ENCODE assay signal across 18 mouse cellular contexts in the genomic region with DNA sequence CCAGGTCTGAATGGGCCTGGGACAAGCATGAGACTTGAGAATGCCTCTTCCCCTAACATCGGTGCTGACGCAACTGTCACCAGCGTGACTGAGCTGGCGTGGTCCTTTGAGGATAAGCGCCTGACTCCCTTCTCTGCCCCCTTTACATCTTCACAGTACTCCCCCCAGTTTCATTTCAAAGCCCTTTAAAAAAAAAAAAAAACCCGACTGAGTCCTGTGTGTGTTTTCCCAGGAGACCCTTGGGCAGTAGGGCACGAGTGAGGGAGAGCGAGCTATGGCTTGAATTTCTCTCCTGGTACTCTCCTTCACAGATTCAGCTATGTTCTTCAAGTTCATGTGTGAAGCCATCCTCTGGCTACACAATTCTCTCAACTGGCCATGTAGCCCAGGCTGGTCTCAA. TPM values are rescaled to one million over a fixed set of nuclear protein-coding genes. Genes with fewer than 3 reads are reported as not detected.
DNase-seq lines count a peak whose midpoint lies in the region; ATAC-seq and TF ChIP-seq lines count a peak whose summit lies in the region.
"Had no signal": no experiment of that assay in that cellular context is flagged by ENCODE, and none has a peak within 500 bp of the region (broad histone marks: within the 10 kb centered on the region; RNA-seq: fewer than 3 reads in every experiment).

No protein-coding gene starts in this region.

- no peaks in the 10 kb centered on the region for H3K36me3 ChIP-seq in hindbrain, embryonic 14.5 days (replicated peaks; ENCODE audit: control insufficient read depth, insufficient read depth)
- H3K36me3 ChIP-seq in hindbrain, embryonic 16.5 days (ENCODE audit: control insufficient read depth, insufficient read depth, low read length) = no peaks in the 10 kb centered on the region
- H3K36me3 ChIP-seq in midbrain, postnatal 0 days (ENCODE audit: insufficient read depth, low read length) = no peaks in the 10 kb centered on the region
- no peaks in the 10 kb centered on the region for H3K36me3 ChIP-seq in midbrain, embryonic 16.5 days (ENCODE audit: control insufficient read depth, insufficient read depth, low read length)
- H3K36me3 ChIP-seq: embryonic facial prominence, embryonic 12.5 days; intestine, embryonic 15.5 days had no signal

- H3K27me3 ChIP-seq in cerebellum, adult 2 months (ENCODE audit: control insufficient read depth, insufficient read depth, low read length) = no peaks in the 10 kb centered on the region
- H3K27me3 ChIP-seq in hindbrain, embryonic 14.5 days (ENCODE audit: control insufficient read depth, insufficient read depth, low read length) = peaks cover 11% of the 10 kb centered on the region; the same call in 1 of the 2 replicates
- no peaks in the 10 kb centered on the region for H3K27me3 ChIP-seq in hindbrain, embryonic 16.5 days (replicated peaks; ENCODE audit: control insufficient read depth, insufficient read depth, low read length)
- no peaks in the 10 kb centered on the region for H3K27me3 ChIP-seq in midbrain, postnatal 0 days (ENCODE audit: insufficient read depth, low read length)
- H3K27me3 ChIP-seq in midbrain, embryonic 16.5 days (ENCODE audit: control insufficient read depth, insufficient read depth, low read depth, low read length) = no peaks in the 10 kb centered on the region

- H3K9me3 ChIP-seq in hindbrain, embryonic 14.5 days (ENCODE audit: control insufficient read depth, low read length) = 0 out of 2 replicates have a peak, but pooled peaks cover 2% of the 10 kb centered on the region
- H3K9me3 ChIP-seq in hindbrain, embryonic 16.5 days (ENCODE audit: control insufficient read depth, low read length) = no peaks in the 10 kb centered on the region
- H3K9me3 ChIP-seq in midbrain, postnatal 0 days (ENCODE audit: low read length) = no peaks in the 10 kb centered on the region
- no peaks in the 10 kb centered on the region for H3K9me3 ChIP-seq in midbrain, embryonic 16.5 days (replicated peaks; ENCODE audit: control insufficient read depth, low read length, poor library complexity, severe bottlenecking)
- H3K9me3 ChIP-seq: intestine, embryonic 15.5 days had no signal

- TF ChIP-seq POLR2A in cerebellum, adult 2 months (IDR thresholded peaks at IDR 0.05; ENCODE audit: borderline replicate concordance, insufficient read depth, low read length) = no peak

- ATAC-seq in hindbrain, embryonic 14.5 days (ENCODE audit: low FRiP score) = no peak
- ATAC-seq in hindbrain, embryonic 16.5 days = no peak
- no peak for ATAC-seq in midbrain, postnatal 0 days (ENCODE audit: low FRiP score)
- ATAC-seq in midbrain, embryonic 16.5 days = no peak

- H3K9ac ChIP-seq in hindbrain, embryonic 14.5 days = no peak overlapping the region
- H3K9ac ChIP-seq in hindbrain, embryonic 16.5 days (ENCODE audit: low read depth, low read length) = no peak overlapping the region
- H3K9ac ChIP-seq in midbrain, postnatal 0 days (replicated peaks; ENCODE audit: low read length, poor library complexity, severe bottlenecking) = no peak overlapping the region
- no peak overlapping the region for H3K9ac ChIP-seq in midbrain, embryonic 16.5 days (ENCODE audit: low read depth, low read length)
- H3K9ac ChIP-seq: liver, embryonic 14.5 days had no signal

- peak overlapping the region; percentile 86 for H3K4me2 ChIP-seq in hindbrain, embryonic 14.5 days (replicated peaks)
- no peak overlapping the region; the same call in 1 of the 2 replicates for H3K4me2 ChIP-seq in hindbrain, embryonic 16.5 days (ENCODE audit: low read length)
- no peak overlapping the region for H3K4me2 ChIP-seq in midbrain, postnatal 0 days (ENCODE audit: low read depth, low read length, poor library complexity, severe bottlenecking)
- H3K4me2 ChIP-seq in midbrain, embryonic 16.5 days (ENCODE audit: low read length) = no peak overlapping the region

- peak overlapping the region; percentile 37; the same call in 1 of the 2 replicates for H3K27ac ChIP-seq in cerebellum, adult 2 months (ENCODE audit: insufficient read depth, low read length)
- H3K27ac ChIP-seq in hindbrain, embryonic 14.5 days = no peak overlapping the region
- H3K27ac ChIP-seq in hindbrain, embryonic 16.5 days (ENCODE audit: low read depth, low read length) = no peak overlapping the region
- no peak overlapping the region for H3K27ac ChIP-seq in midbrain, postnatal 0 days (ENCODE audit: low read depth, low read length)
- H3K27ac ChIP-seq in midbrain, embryonic 16.5 days (ENCODE audit: low read length) = no peak overlapping the region
- H3K27ac ChIP-seq: embryonic facial prominence, embryonic 12.5 days; kidney, postnatal 0 days; liver, embryonic 14.5 days had no signal

- peaks cover 10% of the 10 kb centered on the region for H3K4me1 ChIP-seq in cerebellum, adult 2 months (ENCODE audit: control insufficient read depth, insufficient read depth, low read length)
- H3K4me1 ChIP-seq in hindbrain, embryonic 14.5 days (replicated peaks; ENCODE audit: control insufficient read depth, insufficient read depth, low read length) = peaks cover 6% of the 10 kb centered on the region
- H3K4me1 ChIP-seq in hindbrain, embryonic 16.5 days (ENCODE audit: control insufficient read depth, insufficient read depth, low read depth, low read length) = peaks cover 4% of the 10 kb centered on the region; the same call in 1 of the 2 replicates
- H3K4me1 ChIP-seq in midbrain, postnatal 0 days (ENCODE audit: insufficient read depth, low read length) = no peaks in the 10 kb centered on the region
- peaks cover 6% of the 10 kb centered on the region; the same call in 1 of the 2 replicates for H3K4me1 ChIP-seq in midbrain, embryonic 16.5 days (ENCODE audit: control insufficient read depth, insufficient read depth, low read length)

- TF ChIP-seq CTCF in cerebellum, adult 2 months (IDR thresholded peaks at IDR 0.05; ENCODE audit: borderline replicate concordance, insufficient read depth, low read depth, low read length) = no peak
- no peak for TF ChIP-seq CTCF in midbrain, postnatal 0 days (IDR thresholded peaks at IDR 0.05)

- H3K4me3 ChIP-seq in cerebellum, adult 2 months (replicated peaks; ENCODE audit: insufficient read depth, low read depth, low read length) = peak overlapping the region; percentile 43
- no peak overlapping the region for H3K4me3 ChIP-seq in hindbrain, embryonic 14.5 days (replicated peaks; ENCODE audit: low read length)
- no peak overlapping the region for H3K4me3 ChIP-seq in hindbrain, embryonic 16.5 days (ENCODE audit: low read length)
- H3K4me3 ChIP-seq in midbrain, postnatal 0 days (ENCODE audit: low read depth, low read length) = peak overlapping the region; percentile 54; the same call in 1 of the 2 replicates
- no peak overlapping the region for H3K4me3 ChIP-seq in midbrain, embryonic 16.5 days (ENCODE audit: low read depth, low read length)

- 79% methylated on average over 8 of the region's 8 CpGs for WGBS in cerebellum, adult 2 months
- 66% methylated on average over 8 of the region's 8 CpGs for WGBS in hindbrain, embryonic 14.5 days
- 65% methylated on average over 8 of the region's 8 CpGs for WGBS in hindbrain, embryonic 16.5 days
- WGBS in midbrain, postnatal 0 days = 68% methylated on average over 8 of the region's 8 CpGs
- 68% methylated on average over 8 of the region's 8 CpGs for WGBS in midbrain, embryonic 16.5 days

- no peak for DNase-seq in cerebellum, adult 2 months
- no peak for DNase-seq in cerebellum, adult 8-10 months
- DNase-seq in hindbrain, embryonic 14.5 days (ENCODE audit: low spot score) = no peak
- no peak for DNase-seq in midbrain, postnatal 0 days (ENCODE audit: low spot score)
- DNase-seq in urinary bladder, postnatal 25 days (ENCODE audit: low spot score) = no peak
- no peak for DNase-seq in left cerebral cortex, adult 8-10 months (ENCODE audit: low spot score in 2 of 2)

RNA-seq across cellular contexts. Expression of gene Fads6, which starts 0.7 kb away (rescaled TPM):
- 57.3 and 63.7 TPM in 2 replicates for polyA plus RNA-seq in cerebellum, adult 2 months (2012; rRNA removed)
- polyA plus RNA-seq in hindbrain, embryonic 14.5 days (2014; fragmentation: Nextera tagmentation; extraction: Ambion mirVana) = 1.4 and 1.5 TPM in 2 replicates
- 1.4 and 2.0 TPM in 2 replicates for polyA plus RNA-seq in hindbrain, embryonic 16.5 days (2015; fragmentation: Nextera tagmentation; extraction: Ambion mirVana)
- 10.2 and 10.6 TPM in 2 replicates for total RNA-seq in midbrain, postnatal 0 days (2014; rRNA removed)
- 1.4 and 1.6 TPM in 2 replicates for polyA plus RNA-seq in midbrain, postnatal 0 days (2015; fragmentation: Nextera tagmentation; extraction: Ambion mirVana)
- polyA plus RNA-seq in midbrain, embryonic 16.5 days (2015; fragmentation: Nextera tagmentation; extraction: Ambion mirVana) = 0.91 and 1.4 TPM in 2 replicates
- 10 to 100 TPM; 18.4 to 21.9 (median 20.2) TPM for total RNA-seq in left cerebral cortex, adult 8-10 months (2022)
- total RNA-seq: megakaryocyte-erythroid progenitor cell, adult 5-6 weeks had no signal

RNA-seq across cellular contexts. Expression of gene Otop2, which starts 8.8 kb away (rescaled TPM):
- 0.65 and 0.97 TPM in 2 replicates for polyA plus RNA-seq in cerebellum, adult 2 months (2012; rRNA removed)
- 0.08 and 0.14 TPM in 2 replicates for polyA plus RNA-seq in hindbrain, embryonic 14.5 days (2014; fragmentation: Nextera tagmentation; extraction: Ambion mirVana)
- 0.06 and 0.18 TPM in 2 replicates for polyA plus RNA-seq in hindbrain, embryonic 16.5 days (2015; fragmentation: Nextera tagmentation; extraction: Ambion mirVana)
- 0.05 and 1.5 TPM in 2 replicates for total RNA-seq in midbrain, postnatal 0 days (2014; rRNA removed)
- polyA plus RNA-seq in midbrain, postnatal 0 days (2015; fragmentation: Nextera tagmentation; extraction: Ambion mirVana) = 0.15 and 0.22 TPM in 2 replicates
- polyA plus RNA-seq in midbrain, embryonic 16.5 days (2015; fragmentation: Nextera tagmentation; extraction: Ambion mirVana) = 0.09 and 0.29 TPM in 2 replicates
- 1 to 10 TPM in 3 of 4 experiments, under 1 TPM in 1; 0.91 to 3.2 (median 1.5) TPM for total RNA-seq in left cerebral cortex, adult 8-10 months (2022)
- total RNA-seq: granulocyte monocyte progenitor cell, adult 5-6 weeks; layer of hippocampus, postnatal 14 days; megakaryocyte-erythroid progenitor cell, adult 5-6 weeks had no signal
- polyA plus RNA-seq: heart, embryonic 16.5 days; intestine, embryonic 15.5 days; kidney, postnatal 0 days; liver, embryonic 14.5 days; neural tube, embryonic 11.5 days; thymus, postnatal 0 days had no signal

RNA-seq across cellular contexts. Expression of gene Fdxr, which starts 21.3 kb away (rescaled TPM):
- polyA plus RNA-seq in cerebellum, adult 2 months (2012; rRNA removed) = 53.5 and 56.8 TPM in 2 replicates
- polyA plus RNA-seq in hindbrain, embryonic 14.5 days (2014; fragmentation: Nextera tagmentation; extraction: Ambion mirVana) = 15.2 TPM in 2 replicates
- polyA plus RNA-seq in hindbrain, embryonic 16.5 days (2015; fragmentation: Nextera tagmentation; extraction: Ambion mirVana) = 21.2 and 22.5 TPM in 2 replicates
- 17.7 and 18.8 TPM in 2 replicates for total RNA-seq in midbrain, postnatal 0 days (2014; rRNA removed)
- polyA plus RNA-seq in midbrain, postnatal 0 days (2015; fragmentation: Nextera tagmentation; extraction: Ambion mirVana) = 14.8 and 16.7 TPM in 2 replicates
- polyA plus RNA-seq in midbrain, embryonic 16.5 days (2015; fragmentation: Nextera tagmentation; extraction: Ambion mirVana) = 19.7 and 23.4 TPM in 2 replicates
- total RNA-seq in left cerebral cortex, adult 8-10 months (2022) = 10 to 100 TPM; 15.1 to 20.1 (median 17.5) TPM

RNA-seq across cellular contexts. Expression of gene Ush1g, which starts 23.7 kb away (rescaled TPM):
- polyA plus RNA-seq in cerebellum, adult 2 months (2012; rRNA removed) = 1.4 TPM in 2 replicates
- polyA plus RNA-seq in hindbrain, embryonic 14.5 days (2014; fragmentation: Nextera tagmentation; extraction: Ambion mirVana) = 0.15 TPM in 1 of 2 replicates, not detected in the other
- polyA plus RNA-seq in hindbrain, embryonic 16.5 days (2015; fragmentation: Nextera tagmentation; extraction: Ambion mirVana) = 0.16 and 0.25 TPM in 2 replicates
- 0.14 TPM in 1 of 2 replicates, not detected in the other for total RNA-seq in midbrain, postnatal 0 days (2014; rRNA removed)
- 0.21 and 0.32 TPM in 2 replicates for polyA plus RNA-seq in midbrain, postnatal 0 days (2015; fragmentation: Nextera tagmentation; extraction: Ambion mirVana)
- polyA plus RNA-seq in midbrain, embryonic 16.5 days (2015; fragmentation: Nextera tagmentation; extraction: Ambion mirVana) = 0.10 and 0.20 TPM in 2 replicates
- under 1 TPM; 0.46 to 0.78 (median 0.59) TPM for total RNA-seq in left cerebral cortex, adult 8-10 months (2022)
- total RNA-seq: granulocyte monocyte progenitor cell, adult 5-6 weeks; megakaryocyte-erythroid progenitor cell, adult 5-6 weeks had no signal
- polyA plus RNA-seq: intestine, embryonic 15.5 days; kidney, postnatal 0 days; neural tube, embryonic 11.5 days; thymus, postnatal 0 days had no signal

RNA-seq across cellular contexts. Expression of gene Grin2c, which starts 31.1 kb away (rescaled TPM):
- 249 and 283 TPM in 2 replicates for polyA plus RNA-seq in cerebellum, adult 2 months (2012; rRNA removed)
- polyA plus RNA-seq in hindbrain, embryonic 14.5 days (2014; fragmentation: Nextera tagmentation; extraction: Ambion mirVana) = 0.33 and 0.35 TPM in 2 replicates
- 0.60 and 0.72 TPM in 2 replicates for polyA plus RNA-seq in hindbrain, embryonic 16.5 days (2015; fragmentation: Nextera tagmentation; extraction: Ambion mirVana)
- total RNA-seq in midbrain, postnatal 0 days (2014; rRNA removed) = 2.9 and 4.1 TPM in 2 replicates
- 0.59 and 0.75 TPM in 2 replicates for polyA plus RNA-seq in midbrain, postnatal 0 days (2015; fragmentation: Nextera tagmentation; extraction: Ambion mirVana)
- 0.18 and 0.31 TPM in 2 replicates for polyA plus RNA-seq in midbrain, embryonic 16.5 days (2015; fragmentation: Nextera tagmentation; extraction: Ambion mirVana)
- total RNA-seq in left cerebral cortex, adult 8-10 months (2022) = 10 to 100 TPM; 32.4 to 37.5 (median 36.3) TPM
- total RNA-seq: granulocyte monocyte progenitor cell, adult 5-6 weeks; megakaryocyte-erythroid progenitor cell, adult 5-6 weeks had no signal
- polyA plus RNA-seq: kidney, postnatal 0 days had no signal

Comparison
In these comparisons a context has a peak if more than half of its experiments do, and no peak if none do; other contexts are left out.
1. H3K4me3 ChIP-seq: peak in cerebellum, adult 2 months (single experiment) and midbrain, postnatal 0 days (single experiment); none in hindbrain, embryonic 14.5 days (single experiment), hindbrain, embryonic 16.5 days (single experiment) and midbrain, embryonic 16.5 days (single experiment).
2. RNA of gene Fads6, which starts 0.7 kb away (polyA plus RNA-seq): 57.3 to 63.7 TPM in cerebellum, adult 2 months; 1.4 to 2.0 TPM in hindbrain, embryonic 16.5 days, 1.4 to 1.6 TPM in midbrain, postnatal 0 days, 0.91 to 1.4 TPM in midbrain, embryonic 16.5 days and 1.4 to 1.5 TPM in hindbrain, embryonic 14.5 days; every median in the first group is over 10 times any median in the second.